Mouse (Mus musculus) left cerebral cortex, postnatal 14 days (tissue): Measurements from ENCODE around the gene Ropn1. TPM values are rescaled to one million over a fixed set of nuclear protein-coding genes. Genes with fewer than 3 reads are reported as not detected.
"Not testable (repeated sequence)": the region's sequence is repeated elsewhere in the genome, so short reads cannot be mapped to it uniquely, and the experiment has no call there.

Source experiments
- DNase-seq, 2 experiments: peaks; one replicate each; pipeline ENCODE4 v3.0.0; 2021 to 2022; ENCODE audit warnings: low spot score in 2 of 2, mixed read lengths in 1 of 2
- intact Hi-C: fragments of 180-260 bp; cut with DNase I; formaldehyde crosslinking; loops from one replicate; pipeline ENCODE4 v1.15.1; 2025
- long read RNA-seq, 2 experiments: library from polyadenylated mRNA; stranded (forward); transcript quantifications; one replicate each; pipeline ENCODE4 v2.0.0; 2021
- total RNA-seq, 2 experiments: library from RNA; stranded (reverse); gene quantifications; 2 replicates each; pipeline ENCODE4 v1.2.3; 2021

Ropn1 gene
- total RNA-seq: under 1 TPM in 1 of 2 experiments, not detected in 1; 0.55 TPM
- long read RNA-seq, experiment 1: 0 reads
- long read RNA-seq, experiment 2: 0 reads

GRCm38 (mm10) chr16:34649621-34650020 is at the start of gene Ropn1:
Gene Ropn1, plus strand, starts transcription at chr16:34649921.
- intact Hi-C loops: no loop called here
- DNase-seq: no peak

- intact Hi-C loops: no loop called here
- DNase-seq: no peak
Observed at GRCm38 (mm10) chr16:34601954-34602353, 47.8 kb upstream of the Ropn1 start.

GRCm38 (mm10) chr16:34603076-34603475 is 46.6 kb upstream of the Ropn1 start:
- intact Hi-C loops: no loop called here
- DNase-seq: no peak

- no peak for DNase-seq
- intact Hi-C loops: no loop called here
Observed at GRCm38 (mm10) chr16:34603854-34604253, 45.9 kb upstream of the Ropn1 start.

GRCm38 (mm10) chr16:34605679-34606078 is 44.0 kb upstream of the Ropn1 start:
- DNase-seq: peak in 1 of 2 experiments; percentile 9
- intact Hi-C loops: no loop called here

GRCm38 (mm10) chr16:34610137-34610536 is 39.6 kb upstream of the Ropn1 start:
- intact Hi-C loops: no loop called here
- no peak for DNase-seq

GRCm38 (mm10) chr16:34614021-34614420 is 35.7 kb upstream of the Ropn1 start:
- DNase-seq: no peak
- intact Hi-C loops: no loop called here

- intact Hi-C loops: no loop called here
- DNase-seq: no peak
Observed at GRCm38 (mm10) chr16:34627591-34627990, 22.1 kb upstream of the Ropn1 start.

GRCm38 (mm10) chr16:34628397-34628796 is 21.3 kb upstream of the Ropn1 start:
- intact Hi-C loops: no loop called here
- peak; percentile 50 to 63 for DNase-seq

- DNase-seq: no peak
Observed at GRCm38 (mm10) chr16:34635557-34635956, 14.2 kb upstream of the Ropn1 start.

GRCm38 (mm10) chr16:34643511-34644259 is 6.0 kb upstream of the Ropn1 start:
- intact Hi-C loops: no loop called here
- DNase-seq: peak; percentile 47 to 78

More at GRCm38 (mm10) chr16:34635557-34635956, 14.2 kb upstream of the Ropn1 start:
- intact Hi-C loops: no loop called here

- DNase-seq: no peak
- intact Hi-C loops: no loop called here
Observed at GRCm38 (mm10) chr16:34653023-34653422, 3.3 kb downstream of the Ropn1 start.

GRCm38 (mm10) chr16:34657566-34657965 is 7.8 kb downstream of the Ropn1 start:
- peak; percentile 28 to 61 for DNase-seq
- intact Hi-C loops: not testable (repeated sequence)

- DNase-seq: no peak
- intact Hi-C loops: no loop called here
Observed at GRCm38 (mm10) chr16:34657983-34658382, 8.3 kb downstream of the Ropn1 start.

- intact Hi-C loops: no loop called here
- no peak for DNase-seq
Observed at GRCm38 (mm10) chr16:34658388-34658787, 8.7 kb downstream of the Ropn1 start.

GRCm38 (mm10) chr16:34664553-34664952 is 14.8 kb downstream of the Ropn1 start:
- intact Hi-C loops: loop anchor here (10.0 kb wide), 1 partner anchor 130 kb away; no protein-coding TSS in a partner anchor
- DNase-seq: no peak

GRCm38 (mm10) chr16:34667031-34667726 is 17.5 kb downstream of the Ropn1 start:
- intact Hi-C loops: loop anchor here (2.0 to 10.0 kb wide), 2 partner anchors 34 to 132 kb away; no protein-coding TSS in a partner anchor
- DNase-seq: peak; percentile 64 to 74

GRCm38 (mm10) chr16:34668341-34668740 is 18.6 kb downstream of the Ropn1 start:
- intact Hi-C loops: loop anchor here (10.0 kb wide), 1 partner anchor 134 kb away; no protein-coding TSS in a partner anchor
- no peak for DNase-seq

GRCm38 (mm10) chr16:34671966-34672365 is 22.2 kb downstream of the Ropn1 start:
- intact Hi-C loops: no loop called here
- no peak for DNase-seq

GRCm38 (mm10) chr16:34672822-34673221 is 23.1 kb downstream of the Ropn1 start:
- intact Hi-C loops: no loop called here

More at GRCm38 (mm10) chr16:34672822-34673221, 23.1 kb downstream of the Ropn1 start:
- DNase-seq: no peak
